Mouse (Mus musculus): Measurements from ENCODE around the gene Fancc. TPM values are rescaled to one million over a fixed set of nuclear protein-coding genes. Genes with fewer than 3 reads are reported as not detected.
"Not testable (repeated sequence)": the region's sequence is repeated elsewhere in the genome, so short reads cannot be mapped to it uniquely, and the experiment has no call there.

Fancc gene
- polyA plus RNA-seq, 1 experiment = 0.19 TPM

- no peaks in the 10 kb centered on the region for H3K36me3 ChIP-seq (replicated peaks; ENCODE audit: low read length)
- H3K9me3 ChIP-seq = no peaks in the 10 kb centered on the region
- H3K27me3 ChIP-seq (replicated peaks) = peaks cover 19% of the 10 kb centered on the region
- TF ChIP-seq GATA1 (IDR thresholded peaks at IDR 0.05; ENCODE audit: borderline replicate concordance, low read length) = no peak
- TF ChIP-seq FLI1 (IDR thresholded peaks at IDR 0.05; ENCODE audit: low read length) = no peak
- H3K4me1 ChIP-seq = no peaks in the 10 kb centered on the region
- H3K4me3 ChIP-seq (replicated peaks) = no peak overlapping the region
These were observed 123.5 kb downstream of the Fancc start for GRCm38 (mm10) chr13:63373460-63374166.

- Histone ChIP-seq H3K27me3 (replicated peaks) (peaks cover 64% of the 10 kb centered on the region), H3K4me3 (replicated peaks) (no peak overlapping the region), H3K9me3 (no peaks in the 10 kb centered on the region), H3K4me1 (peaks cover 40% of the 10 kb centered on the region), H3K36me3 (replicated peaks; ENCODE audit: low read length) (no peaks in the 10 kb centered on the region)
- TF ChIP-seq GATA1 (IDR thresholded peaks at IDR 0.05; ENCODE audit: borderline replicate concordance, low read length) (no peak), FLI1 (IDR thresholded peaks at IDR 0.05; ENCODE audit: low read length) (no peak)
These were observed 135.3 kb downstream of the Fancc start for GRCm38 (mm10) chr13:63361755-63362154.

GRCm38 (mm10) chr13:63360111-63360885, 136.8 kb downstream of the Fancc start:
- Histone ChIP-seq H3K36me3 (replicated peaks; ENCODE audit: low read length) (no peaks in the 10 kb centered on the region), H3K4me3 (replicated peaks) (no peak overlapping the region), H3K9me3 (no peaks in the 10 kb centered on the region), H3K27me3 (replicated peaks) (peaks cover 55% of the 10 kb centered on the region), H3K4me1 (peaks cover 40% of the 10 kb centered on the region)
- no peak for TF ChIP-seq GATA1 (IDR thresholded peaks at IDR 0.05; ENCODE audit: borderline replicate concordance, low read length)
- no peak for TF ChIP-seq FLI1 (IDR thresholded peaks at IDR 0.05; ENCODE audit: low read length)

GRCm38 (mm10) chr13:63359393-63359792, 137.7 kb downstream of the Fancc start:
- Histone ChIP-seq H3K9me3 (no peaks in the 10 kb centered on the region), H3K4me1 (peaks cover 40% of the 10 kb centered on the region), H3K36me3 (replicated peaks; ENCODE audit: low read length) (no peaks in the 10 kb centered on the region), H3K4me3 (replicated peaks) (no peak overlapping the region), H3K27me3 (replicated peaks) (peaks cover 55% of the 10 kb centered on the region)
- no peak for TF ChIP-seq GATA1 (IDR thresholded peaks at IDR 0.05; ENCODE audit: borderline replicate concordance, low read length)
- TF ChIP-seq FLI1 (IDR thresholded peaks at IDR 0.05; ENCODE audit: low read length) = no peak

GRCm38 (mm10) chr13:63356558-63356957, 140.5 kb downstream of the Fancc start:
- no peak for TF ChIP-seq FLI1 (IDR thresholded peaks at IDR 0.05; ENCODE audit: low read length)
- no peak for TF ChIP-seq GATA1 (IDR thresholded peaks at IDR 0.05; ENCODE audit: borderline replicate concordance, low read length)
- no peaks in the 10 kb centered on the region for H3K9me3 ChIP-seq
- H3K4me1 ChIP-seq = peaks cover 17% of the 10 kb centered on the region
- H3K27me3 ChIP-seq (replicated peaks) = peaks cover 41% of the 10 kb centered on the region
- H3K36me3 ChIP-seq (replicated peaks; ENCODE audit: low read length) = no peaks in the 10 kb centered on the region
- no peak overlapping the region for H3K4me3 ChIP-seq (replicated peaks)

- no peak for TF ChIP-seq GATA1 (IDR thresholded peaks at IDR 0.05; ENCODE audit: borderline replicate concordance, low read length)
- TF ChIP-seq FLI1 (IDR thresholded peaks at IDR 0.05; ENCODE audit: low read length) = no peak
- H3K27me3 ChIP-seq (replicated peaks) = peaks cover 42% of the 10 kb centered on the region
- no peak overlapping the region for H3K4me3 ChIP-seq (replicated peaks)
- H3K9me3 ChIP-seq = no peaks in the 10 kb centered on the region
- H3K36me3 ChIP-seq (replicated peaks; ENCODE audit: low read length) = no peaks in the 10 kb centered on the region
- H3K4me1 ChIP-seq = peaks cover 12% of the 10 kb centered on the region
These were observed 141.0 kb downstream of the Fancc start for GRCm38 (mm10) chr13:63356101-63356500.

GRCm38 (mm10) chr13:63353312-63353711, 143.8 kb downstream of the Fancc start:
- not testable (repeated sequence) for H3K36me3 ChIP-seq (replicated peaks; ENCODE audit: low read length); H3K9me3 ChIP-seq; H3K4me1 ChIP-seq; H3K4me3 ChIP-seq (replicated peaks)
- H3K27me3 ChIP-seq (replicated peaks) = peaks cover 32% of the 10 kb centered on the region

- H3K4me3 ChIP-seq (replicated peaks) = no peak overlapping the region
- H3K27me3 ChIP-seq (replicated peaks) = peaks cover 29% of the 10 kb centered on the region
- TF ChIP-seq GATA1 (IDR thresholded peaks at IDR 0.05; ENCODE audit: borderline replicate concordance, low read length) = no peak
- TF ChIP-seq FLI1 (IDR thresholded peaks at IDR 0.05; ENCODE audit: low read length) = no peak
- H3K4me1 ChIP-seq = peaks cover 8% of the 10 kb centered on the region
- H3K9me3 ChIP-seq = no peaks in the 10 kb centered on the region
- H3K36me3 ChIP-seq (replicated peaks; ENCODE audit: low read length) = no peaks in the 10 kb centered on the region
These were observed 147.0 kb downstream of the Fancc start for GRCm38 (mm10) chr13:63350076-63350475.

- H3K4me1 ChIP-seq = peaks cover 16% of the 10 kb centered on the region
- H3K9me3 ChIP-seq = no peaks in the 10 kb centered on the region
- TF ChIP-seq FLI1 (IDR thresholded peaks at IDR 0.05; ENCODE audit: low read length) (no peak), GATA1 (IDR thresholded peaks at IDR 0.05; ENCODE audit: borderline replicate concordance, low read length) (no peak)
- peaks cover 33% of the 10 kb centered on the region for H3K27me3 ChIP-seq (replicated peaks)
- H3K36me3 ChIP-seq (replicated peaks; ENCODE audit: low read length) = no peaks in the 10 kb centered on the region
- H3K4me3 ChIP-seq (replicated peaks) = no peak overlapping the region
These were observed 149.4 kb downstream of the Fancc start for GRCm38 (mm10) chr13:63347639-63348038.

GRCm38 (mm10) chr13:63345476-63346225, 151.4 kb downstream of the Fancc start:
- TF ChIP-seq GATA1 (IDR thresholded peaks at IDR 0.05; ENCODE audit: borderline replicate concordance, low read length) = no peak
- TF ChIP-seq FLI1 (IDR thresholded peaks at IDR 0.05; ENCODE audit: low read length) = no peak
- no peaks in the 10 kb centered on the region for H3K9me3 ChIP-seq
- no peaks in the 10 kb centered on the region for H3K36me3 ChIP-seq (replicated peaks; ENCODE audit: low read length)
- H3K27me3 ChIP-seq (replicated peaks) = peaks cover 39% of the 10 kb centered on the region
- H3K4me3 ChIP-seq (replicated peaks) = no peak overlapping the region
- peaks cover 29% of the 10 kb centered on the region for H3K4me1 ChIP-seq
